Mouse (Mus musculus) heart, embryonic 10.5 days (tissue): ENCODE results near the gene Runx1. TPM values are rescaled to one million over a fixed set of nuclear protein-coding genes. Genes with fewer than 3 reads are reported as not detected.

ENCODE experiments used
- DNase-seq: peaks from one replicate; pipeline ENCODE4 v3.0.0-alpha.2; 2017; ENCODE audit warnings: low spot score
- H3K27ac ChIP-seq: fragments of 300-500 bp; sonication (generic); 2 replicates; pipeline ENCODE4 v1.5.1; 2016; ENCODE audit warnings: mild to moderate bottlenecking
- H3K27me3 ChIP-seq: fragments of 300-500 bp; sonication (generic); 2 replicates; pipeline ENCODE4 v1.6.1; 2016; ENCODE audit warnings: mild to moderate bottlenecking; ENCODE audit not compliant: poor library complexity, insufficient read depth, severe bottlenecking
- H3K36me3 ChIP-seq: fragments of 300-500 bp; sonication (generic); 2 replicates; pipeline ENCODE4 v1.6.1; 2016; ENCODE audit warnings: mild to moderate bottlenecking, moderate library complexity
- H3K4me1 ChIP-seq: fragments of 300-500 bp; sonication (generic); 2 replicates; pipeline ENCODE4 v1.6.1; 2016; ENCODE audit warnings: mild to moderate bottlenecking
- H3K4me3 ChIP-seq: fragments of 300-500 bp; sonication (generic); 2 replicates; pipeline ENCODE4 v1.5.1; 2016; ENCODE audit warnings: mild to moderate bottlenecking, moderate library complexity
- H3K9me3 ChIP-seq: fragments of 300-500 bp; sonication (generic); 2 replicates; pipeline ENCODE4 v1.6.1; 2016; ENCODE audit warnings: mild to moderate bottlenecking, moderate library complexity
- WGBS: fragments of 180-500 bp; shearing (Covaris S2); methylation state at CpG from one replicate; pipeline ENCODE4 v1.1.7; 2016; 5-methylcytosine and 5-hydroxymethylcytosine counted together
- polyA plus RNA-seq: library from polyadenylated mRNA; unstranded; fragments of >200 nt; fragmentation: Nextera tagmentation; extraction: Ambion mirVana; gene quantifications from 2 replicates; pipeline ENCODE4 v1.2.1, GENCODE M21; 2016

Gene Runx1
- polyA plus RNA-seq, 1 experiment from 2014 or later: 2.5 TPM

DNA sequence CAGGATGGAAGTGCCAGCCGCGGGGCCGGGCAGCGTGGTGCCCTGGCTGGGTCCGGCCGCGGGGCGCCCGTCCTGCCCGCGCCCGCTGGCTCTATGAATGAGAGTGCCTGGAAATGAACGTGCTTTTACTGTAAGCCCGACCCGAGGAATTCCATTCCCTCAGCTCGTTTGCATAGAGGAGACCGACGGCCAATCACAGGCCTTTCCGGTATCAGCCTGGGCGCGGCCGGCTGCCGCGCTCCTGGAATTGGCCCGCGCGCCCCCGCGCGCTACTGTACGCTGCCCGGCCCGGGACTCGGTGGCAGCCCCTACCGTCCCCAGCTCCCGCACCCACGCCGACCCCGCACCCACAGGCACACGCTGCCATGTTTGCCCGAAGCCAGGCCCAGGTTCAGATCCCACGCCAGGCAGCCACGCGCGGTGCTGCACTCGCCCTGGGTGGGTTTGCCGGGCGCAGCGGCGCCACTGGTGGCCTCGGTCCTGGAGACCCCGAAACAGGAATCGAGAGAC lies 128.7 kb downstream of the Runx1 start:
- WGBS: under 1% methylated on average over 53 of the region's 53 CpGs
- Histone ChIP-seq H3K4me1 (peaks cover 36% of the 10 kb centered on the region), H3K4me3 (peak overlapping the region; percentile 75), H3K9me3 (no peaks in the 10 kb centered on the region), H3K27me3 (peaks cover 74% of the 10 kb centered on the region), H3K36me3 (no peaks in the 10 kb centered on the region), H3K27ac (peak overlapping the region; percentile 88)
- peak; percentile 94 for DNase-seq

DNA sequence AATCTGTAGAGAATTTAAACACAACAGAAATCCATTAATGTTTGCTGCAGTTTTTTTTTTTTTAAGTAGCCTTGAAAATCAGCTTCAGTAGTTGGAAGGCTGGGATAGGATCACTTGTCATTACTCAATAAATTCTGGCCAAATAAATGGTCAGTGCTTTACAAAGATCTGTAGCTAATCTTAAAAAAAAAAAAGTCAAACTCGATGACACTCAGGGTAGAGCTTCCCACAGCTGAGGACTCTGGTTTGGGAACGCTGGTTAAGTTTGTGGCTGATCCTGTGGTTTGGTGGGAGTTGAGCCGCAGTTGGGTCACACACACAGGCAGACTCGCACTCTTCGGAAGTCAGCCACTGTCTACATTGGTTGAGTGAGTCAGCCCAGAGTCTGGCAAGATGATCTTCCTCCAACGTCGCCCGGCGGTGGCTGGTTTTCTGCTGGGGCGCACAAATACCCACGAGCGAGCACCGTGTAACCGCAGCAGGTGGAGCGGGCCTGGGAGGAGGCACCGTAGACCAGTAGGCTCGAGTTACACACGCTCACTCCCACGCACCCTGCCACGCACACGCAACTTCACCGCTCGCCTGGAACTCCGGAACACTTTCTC lies 129.4 kb downstream of the Runx1 start:
- peaks cover 36% of the 10 kb centered on the region for H3K4me1 ChIP-seq
- WGBS: under 1% methylated on average over 24 of the region's 24 CpGs
- H3K27me3 ChIP-seq: peaks cover 72% of the 10 kb centered on the region
- no peaks in the 10 kb centered on the region for H3K9me3 ChIP-seq
- peak; percentile 82 for DNase-seq
- no peak overlapping the region for H3K27ac ChIP-seq
- H3K4me3 ChIP-seq: peak overlapping the region; percentile 75
- H3K36me3 ChIP-seq: no peaks in the 10 kb centered on the region

GRCm38 (mm10) chr16:92695981-92696380 lies 130.0 kb downstream of the Runx1 start:
- Histone ChIP-seq H3K27me3 (peaks cover 72% of the 10 kb centered on the region), H3K36me3 (no peaks in the 10 kb centered on the region), H3K27ac (peak overlapping the region; percentile 42; the same call in 1 of the 2 replicates), H3K4me1 (peaks cover 36% of the 10 kb centered on the region), H3K9me3 (no peaks in the 10 kb centered on the region), H3K4me3 (peak overlapping the region; percentile 57)
- no peak for DNase-seq
- 8% methylated on average over 12 of the region's 12 CpGs for WGBS

DNA sequence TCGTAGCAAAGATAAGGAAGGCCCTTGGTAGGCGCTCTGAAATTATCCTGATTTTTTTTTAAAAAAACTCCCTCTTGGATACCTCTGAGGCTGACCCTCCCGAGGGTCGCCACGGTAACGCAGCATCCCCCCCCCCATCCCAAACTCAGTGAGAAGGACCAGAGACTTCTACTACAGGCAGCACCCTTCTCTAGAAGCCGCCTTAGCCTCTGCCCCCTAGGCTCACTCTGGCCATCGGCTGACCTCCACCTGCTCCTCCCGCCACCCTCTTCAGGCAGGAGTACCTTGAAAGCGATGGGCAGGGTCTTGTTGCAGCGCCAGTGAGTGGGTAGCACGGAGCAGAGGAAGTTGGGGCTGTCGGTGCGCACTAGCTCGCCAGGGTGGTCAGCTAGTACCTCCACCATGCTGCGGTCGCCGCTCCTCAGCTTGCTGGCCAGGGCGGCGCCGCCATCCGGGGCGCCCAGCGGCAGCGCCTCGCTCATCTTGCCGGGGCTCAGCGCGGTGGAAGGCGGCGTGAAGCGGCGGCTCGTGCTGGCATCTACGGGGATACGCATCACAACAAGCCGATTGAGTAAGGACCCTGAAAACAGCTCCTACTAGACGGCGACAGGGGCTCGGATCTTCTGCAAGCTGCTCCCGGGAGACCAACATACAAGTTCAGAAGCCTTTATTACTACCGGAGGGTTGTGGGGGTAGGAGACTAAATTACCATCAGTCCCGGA lies 130.6 kb downstream of the Runx1 start:
- WGBS: under 1% methylated on average over 43 of the region's 43 CpGs
- Histone ChIP-seq H3K4me1 (peaks cover 36% of the 10 kb centered on the region), H3K27ac (peak overlapping the region; percentile 42; the same call in 1 of the 2 replicates), H3K27me3 (peaks cover 72% of the 10 kb centered on the region), H3K9me3 (no peaks in the 10 kb centered on the region), H3K36me3 (no peaks in the 10 kb centered on the region), H3K4me3 (peak overlapping the region; percentile 57)
- DNase-seq: peak; percentile 81

- H3K9me3 ChIP-seq: no peaks in the 10 kb centered on the region
- H3K36me3 ChIP-seq: no peaks in the 10 kb centered on the region
- peak overlapping the region; percentile 57 for H3K4me3 ChIP-seq
- no peak for DNase-seq
- H3K27me3 ChIP-seq: peaks cover 72% of the 10 kb centered on the region
- no peak overlapping the region for H3K27ac ChIP-seq
- peaks cover 32% of the 10 kb centered on the region for H3K4me1 ChIP-seq
- 4% methylated on average over 16 of the region's 19 CpGs for WGBS
These were observed 131.3 kb downstream of the Runx1 start for GRCm38 (mm10) chr16:92694496-92695106.

GRCm38 (mm10) chr16:92690759-92691158 lies 135.2 kb downstream of the Runx1 start:
- WGBS: 70% methylated on average over 7 of the region's 7 CpGs
- peaks cover 11% of the 10 kb centered on the region for H3K4me1 ChIP-seq
- no peaks in the 10 kb centered on the region for H3K9me3 ChIP-seq
- DNase-seq: no peak
- no peak overlapping the region for H3K27ac ChIP-seq
- no peak overlapping the region for H3K4me3 ChIP-seq
- H3K27me3 ChIP-seq: peaks cover 73% of the 10 kb centered on the region
- no peaks in the 10 kb centered on the region for H3K36me3 ChIP-seq

- no peak for DNase-seq
- 92% methylated on average over 21 of the region's 21 CpGs for WGBS
- Histone ChIP-seq H3K9me3 (no peaks in the 10 kb centered on the region), H3K4me1 (peaks cover 8% of the 10 kb centered on the region), H3K27ac (no peak overlapping the region), H3K36me3 (no peaks in the 10 kb centered on the region), H3K4me3 (no peak overlapping the region), H3K27me3 (peaks cover 65% of the 10 kb centered on the region)
These were observed 137.0 kb downstream of the Runx1 start for GRCm38 (mm10) chr16:92688941-92689340.

DNA sequence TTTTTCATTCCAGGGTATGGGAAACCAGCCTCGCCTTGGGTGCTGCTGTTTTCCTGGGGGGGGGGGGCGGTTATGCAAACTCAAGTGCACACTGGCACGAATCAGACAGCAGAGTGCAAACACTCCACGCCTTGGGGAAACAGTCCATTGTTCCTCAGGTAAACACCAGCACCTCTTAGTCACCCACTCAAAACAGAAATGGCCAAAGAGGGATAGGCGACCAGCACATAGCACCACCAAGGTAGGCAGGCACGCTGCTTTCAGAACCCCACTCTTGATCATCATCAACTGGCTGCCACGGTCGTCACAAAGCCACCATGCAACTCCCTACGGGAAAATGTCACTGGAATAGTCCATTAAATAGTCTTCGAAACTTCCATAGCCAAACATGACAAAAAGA lies 139.0 kb downstream of the Runx1 start:
- H3K27ac ChIP-seq: no peak overlapping the region
- H3K27me3 ChIP-seq: peaks cover 53% of the 10 kb centered on the region
- no peaks in the 10 kb centered on the region for H3K36me3 ChIP-seq
- no peaks in the 10 kb centered on the region for H3K9me3 ChIP-seq
- H3K4me1 ChIP-seq: peaks cover 12% of the 10 kb centered on the region
- H3K4me3 ChIP-seq: no peak overlapping the region
- DNase-seq: no peak
- 87% methylated on average over 10 of the region's 10 CpGs for WGBS

GRCm38 (mm10) chr16:92685766-92686315 lies 140.1 kb downstream of the Runx1 start:
- no peak for DNase-seq
- H3K27ac ChIP-seq: no peak overlapping the region; the same call in 1 of the 2 replicates
- H3K4me1 ChIP-seq: peaks cover 12% of the 10 kb centered on the region
- H3K4me3 ChIP-seq: no peak overlapping the region
- H3K36me3 ChIP-seq: no peaks in the 10 kb centered on the region
- peaks cover 55% of the 10 kb centered on the region for H3K27me3 ChIP-seq
- 11% methylated on average over 6 of the region's 6 CpGs for WGBS
- H3K9me3 ChIP-seq: no peaks in the 10 kb centered on the region

DNA sequence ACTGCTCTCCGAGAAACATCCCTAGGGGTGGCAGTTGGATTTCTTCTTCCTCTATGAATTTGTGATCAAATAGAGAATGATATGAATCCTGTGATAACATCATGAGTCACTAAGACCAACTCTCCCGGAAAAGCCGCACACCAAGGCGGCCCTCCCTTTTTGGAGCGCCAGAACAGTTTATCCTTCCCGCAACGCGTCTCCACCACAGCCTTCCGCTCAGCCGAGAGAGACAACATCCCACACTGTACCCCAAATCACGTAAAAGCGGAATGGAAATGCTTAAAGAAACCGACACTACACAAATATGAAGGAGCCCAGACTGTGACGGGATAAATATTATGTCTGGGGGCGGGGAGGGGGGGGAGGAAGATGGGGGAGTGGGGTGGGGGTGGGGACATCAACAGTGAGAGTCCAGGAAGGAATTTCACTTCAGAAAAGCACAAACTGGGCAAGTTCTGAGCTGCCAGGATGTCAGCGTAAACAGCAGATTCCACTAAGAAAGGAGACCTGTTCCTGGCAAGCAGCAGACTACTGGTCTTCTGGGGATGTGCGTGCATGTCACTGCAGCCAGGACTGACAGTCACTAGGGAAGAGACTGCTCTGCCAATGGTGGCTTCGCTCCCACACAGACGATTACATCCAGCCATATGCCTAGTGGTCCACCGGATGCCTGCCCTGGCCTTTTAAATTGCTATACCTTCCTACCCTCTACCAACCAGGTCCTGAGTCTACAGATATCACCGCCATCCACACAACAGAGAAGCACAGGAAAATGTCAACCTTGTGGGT lies 141.3 kb downstream of the Runx1 start:
- WGBS: 75% methylated on average over 21 of the region's 21 CpGs
- Histone ChIP-seq H3K4me1 (peaks cover 12% of the 10 kb centered on the region), H3K27me3 (peaks cover 54% of the 10 kb centered on the region), H3K36me3 (no peaks in the 10 kb centered on the region), H3K4me3 (no peak overlapping the region), H3K9me3 (no peaks in the 10 kb centered on the region), H3K27ac (no peak overlapping the region)
- no peak for DNase-seq

DNA sequence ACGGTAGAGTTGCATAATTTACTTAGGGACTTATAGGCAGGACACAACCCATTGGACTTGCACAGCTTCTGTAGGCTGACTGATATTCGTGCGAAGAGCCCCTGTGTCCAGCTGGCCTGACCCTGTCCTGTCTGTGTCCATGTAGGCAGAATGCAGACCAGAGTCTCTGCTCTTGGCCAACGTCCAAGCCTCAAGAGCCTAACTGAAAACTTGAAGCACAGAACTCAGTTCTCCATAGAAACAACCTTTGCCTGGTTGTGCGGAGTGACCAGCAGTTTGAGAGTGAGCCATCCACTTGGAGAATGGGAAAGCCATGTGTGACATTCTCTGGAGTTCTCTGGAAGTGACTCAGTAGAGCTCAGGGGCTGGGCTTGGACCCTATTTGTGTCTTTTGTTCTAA lies 149.3 kb downstream of the Runx1 start:
- Histone ChIP-seq H3K36me3 (no peaks in the 10 kb centered on the region), H3K27me3 (peaks cover 62% of the 10 kb centered on the region; the same call in 1 of the 2 replicates), H3K4me3 (no peak overlapping the region), H3K9me3 (no peaks in the 10 kb centered on the region), H3K4me1 (peaks cover 33% of the 10 kb centered on the region), H3K27ac (no peak overlapping the region)
- DNase-seq: no peak
- WGBS: 73% methylated on average over 5 of the region's 5 CpGs

- peaks cover 55% of the 10 kb centered on the region; the same call in 1 of the 2 replicates for H3K27me3 ChIP-seq
- 49% methylated on average over 8 of the region's 8 CpGs for WGBS
- H3K27ac ChIP-seq: no peak overlapping the region
- DNase-seq: no peak
- peaks cover 33% of the 10 kb centered on the region for H3K4me1 ChIP-seq
- no peaks in the 10 kb centered on the region for H3K36me3 ChIP-seq
- H3K9me3 ChIP-seq: no peaks in the 10 kb centered on the region
- H3K4me3 ChIP-seq: no peak overlapping the region
These were observed 150.3 kb downstream of the Runx1 start for GRCm38 (mm10) chr16:92675677-92676076.
